Mouse (Mus musculus): ENCODE results near the gene Ramac.

DNA sequence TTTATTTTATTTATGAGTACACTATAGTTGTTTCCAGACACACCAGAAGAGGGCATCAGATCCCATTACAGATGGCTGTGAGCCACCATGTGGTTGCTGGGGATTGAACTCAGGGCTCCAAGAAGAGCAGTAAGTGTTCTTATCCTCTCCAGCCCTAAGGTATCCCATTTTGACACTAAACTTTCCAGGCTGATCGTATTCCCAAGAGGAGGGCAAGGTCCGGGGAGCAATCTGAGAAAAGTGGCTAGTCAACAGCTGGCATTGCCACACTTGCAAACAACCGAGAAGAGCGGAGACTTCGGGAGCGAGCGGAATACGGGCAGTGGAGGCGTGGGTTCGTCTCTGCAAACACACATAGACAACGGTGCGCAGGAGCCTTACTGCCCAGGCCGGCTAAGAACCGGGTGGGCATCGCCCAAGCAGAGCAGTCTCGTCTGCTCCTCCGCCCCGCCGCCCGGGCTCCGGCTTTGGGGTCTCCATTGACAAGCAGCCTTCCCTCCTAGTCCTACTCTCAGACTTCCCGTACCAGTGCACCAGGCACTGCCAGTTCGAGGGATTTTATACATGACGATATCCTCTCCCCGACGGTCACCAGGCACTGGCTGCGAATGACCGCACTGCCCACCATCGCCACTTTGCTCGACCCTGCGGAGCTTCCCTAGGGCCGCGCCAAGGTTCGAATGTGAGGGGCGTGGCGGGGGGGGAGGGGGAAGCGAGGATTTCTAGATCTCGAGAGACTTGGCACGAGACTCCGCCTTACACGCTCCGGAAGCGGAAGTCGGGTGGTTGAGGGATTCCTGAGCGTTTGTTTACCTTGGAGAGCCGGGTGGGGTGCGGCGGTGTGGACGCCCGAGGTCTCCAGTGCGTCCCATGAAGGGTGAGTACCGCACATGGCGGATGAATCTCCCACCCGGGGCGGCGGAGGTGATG is at the start of gene Ramac:
- peak; percentile 24; the same call in 1 of the 2 replicates for TF ChIP-seq CTCF (IDR thresholded peaks at IDR 0.05)
- TF ChIP-seq EP300 (IDR thresholded peaks at IDR 0.05): peak; percentile 90

Data from lung, postnatal 0 days (tissue).